Mouse (Mus musculus) stomach, embryonic 16.5 days (tissue): ENCODE results near the gene Itgam. TPM values are rescaled to one million over a fixed set of nuclear protein-coding genes. Genes with fewer than 3 reads are reported as not detected.

Experiments used
- polyA plus RNA-seq: library from polyadenylated mRNA; unstranded; fragments of >200 nt; fragmentation: Nextera tagmentation; extraction: Ambion mirVana; gene quantifications from 2 replicates; pipeline ENCODE4 v1.2.1, GENCODE M21; 2015

The Itgam gene
- polyA plus RNA-seq, 1 experiment from 2014 or later: 4.1 TPM

Other genes with a start within 250 kb of the Itgam start
- gene Stx4a, start 238.3 kb upstream of the Itgam start, polyA plus RNA-seq: 43.1 and 48.6 TPM in 2 replicates
- gene Stx1b, start 238.1 kb upstream of the Itgam start, polyA plus RNA-seq: 2.9 and 3.6 TPM in 2 replicates
- 9.9 and 11.2 TPM in 2 replicates for gene Zfp646, start 186.4 kb upstream of the Itgam start, polyA plus RNA-seq
- 11.5 and 11.9 TPM in 2 replicates for gene Zfp668, start 185.8 kb upstream of the Itgam start, polyA plus RNA-seq
- 1.7 and 1.8 TPM in 2 replicates for gene Prss53, start 171.7 kb upstream of the Itgam start, polyA plus RNA-seq
- not detected in 2 replicates for gene Gm21974, start 167.2 kb upstream of the Itgam start, polyA plus RNA-seq
- 179 and 184 TPM in 2 replicates for gene Vkorc1, start 167.0 kb upstream of the Itgam start, polyA plus RNA-seq
- gene Bckdk, start 158.6 kb upstream of the Itgam start, polyA plus RNA-seq: 134 and 148 TPM in 2 replicates
- gene Kat8, start 150.1 kb upstream of the Itgam start, polyA plus RNA-seq: 27.6 and 29.2 TPM in 2 replicates
- gene Prss8, start 132.5 kb upstream of the Itgam start, polyA plus RNA-seq: 63.8 and 78.8 TPM in 2 replicates
- gene Prss36, start 115.9 kb upstream of the Itgam start, polyA plus RNA-seq: 10.7 and 11.7 TPM in 2 replicates
- gene Fus, start 95.2 kb upstream of the Itgam start, polyA plus RNA-seq: 204 and 234 TPM in 2 replicates
- gene Pycard, start 68.8 kb upstream of the Itgam start, polyA plus RNA-seq: 179 and 188 TPM in 2 replicates
- 0.39 and 1.9 TPM in 2 replicates for gene Trim72, start 58.7 kb upstream of the Itgam start, polyA plus RNA-seq
- gene Gm49368, start within 50 bp of the Itgam start, polyA plus RNA-seq: 0.04 TPM in 1 of 2 replicates, not detected in the other
- 0.27 and 0.72 TPM in 2 replicates for gene Itgax, start 66.9 kb downstream of the Itgam start, polyA plus RNA-seq
- gene Itgad, start 91.7 kb downstream of the Itgam start, polyA plus RNA-seq: not detected in 2 replicates
- 1.2 and 35.0 TPM in 2 replicates for gene Cox6a2, start 143.7 kb downstream of the Itgam start, polyA plus RNA-seq
- gene Armc5, start 174.7 kb downstream of the Itgam start, polyA plus RNA-seq: 14.0 and 14.5 TPM in 2 replicates
- gene 9130023H24Rik, start 175.4 kb downstream of the Itgam start, polyA plus RNA-seq: 6.9 and 7.4 TPM in 2 replicates
- gene Tgfb1i1, start 184.2 kb downstream of the Itgam start, polyA plus RNA-seq: 234 and 250 TPM in 2 replicates
- 0.67 and 0.72 TPM in 2 replicates for gene Slc5a2, start 203.0 kb downstream of the Itgam start, polyA plus RNA-seq
- 33.6 and 35.5 TPM in 2 replicates for gene BC017158, start 235.5 kb downstream of the Itgam start, polyA plus RNA-seq